Mouse (Mus musculus): Measurements from ENCODE around the gene Rbm12b1.
"Not testable (repeated sequence)": the region's sequence is repeated elsewhere in the genome, so short reads cannot be mapped to it uniquely, and the experiment has no call there.

The Rbm12b1 gene

DNA sequence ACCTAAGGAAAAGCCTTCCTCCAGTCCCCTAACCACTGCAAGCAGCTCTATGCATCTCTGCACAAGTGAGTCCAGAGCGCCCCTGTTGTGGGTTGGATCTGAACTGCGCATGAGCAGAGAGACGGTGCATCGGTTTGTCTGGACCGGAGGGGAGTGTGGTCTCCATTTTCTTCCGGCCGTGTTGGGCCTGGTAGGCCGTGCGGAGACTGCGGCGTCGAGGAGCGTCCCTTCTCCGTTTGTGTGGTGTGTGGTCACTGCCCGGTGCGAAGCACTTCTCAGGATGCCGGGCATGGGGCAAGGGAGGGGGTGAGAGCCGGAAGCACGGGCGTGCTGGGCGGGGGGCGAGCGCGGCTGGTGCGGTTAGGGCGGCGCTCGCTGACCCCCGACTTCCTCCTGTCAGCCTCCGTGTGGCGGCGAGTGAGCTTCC, at the start of gene Rbm12b1:
Rbm12b1 (plus strand) TSS at position 124 of the 427 bp plus-strand sequence.
- peak; percentile 15 for DNase-seq (ENCODE audit: low read depth)

DNA sequence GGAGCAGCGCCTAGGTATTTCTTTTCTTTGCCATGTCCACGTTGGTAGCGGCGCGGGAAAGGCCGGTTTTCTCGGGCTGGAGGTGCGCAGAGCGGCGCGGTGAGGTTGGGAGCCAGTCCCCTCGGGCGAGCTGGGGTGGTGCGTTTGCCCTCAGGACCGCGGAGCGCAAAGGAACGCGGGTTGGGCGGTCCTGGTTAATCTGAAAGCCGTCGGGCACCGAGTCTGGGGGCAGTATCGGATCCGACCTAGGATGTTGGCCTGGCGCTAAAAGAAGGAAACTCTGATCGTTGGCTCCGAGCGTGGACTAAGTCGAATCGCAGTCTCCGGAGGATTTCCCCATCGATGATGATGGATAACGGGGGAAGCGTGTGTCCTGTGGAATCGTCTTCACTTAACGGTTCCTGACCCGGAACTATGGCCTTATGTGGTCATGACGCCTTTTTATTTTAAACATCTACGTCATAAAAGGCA, 563 bp downstream of the Rbm12b1 start:
- DNase-seq (ENCODE audit: low read depth) = not testable (repeated sequence)

DNA sequence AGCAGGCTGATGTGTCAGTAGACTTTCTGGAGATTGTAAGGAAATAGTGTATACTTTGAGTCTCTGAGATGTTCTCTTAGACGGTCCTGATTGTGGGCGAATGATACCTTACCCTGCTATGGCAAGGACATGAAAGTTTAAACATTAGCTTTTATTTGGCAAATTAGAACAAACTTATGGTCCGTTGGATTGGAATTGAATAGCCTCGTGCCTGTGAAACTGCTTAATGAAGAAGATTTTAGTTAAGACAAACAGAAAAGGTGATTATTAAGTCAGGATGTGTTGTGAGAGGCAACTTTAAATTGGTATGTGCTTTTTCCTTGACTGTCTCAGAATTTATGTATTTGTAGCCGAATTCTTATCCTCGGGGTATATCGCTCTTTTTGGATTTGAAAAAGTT, 1.5 kb downstream of the Rbm12b1 start:
- not testable (repeated sequence) for DNase-seq (ENCODE audit: low read depth)

DNA sequence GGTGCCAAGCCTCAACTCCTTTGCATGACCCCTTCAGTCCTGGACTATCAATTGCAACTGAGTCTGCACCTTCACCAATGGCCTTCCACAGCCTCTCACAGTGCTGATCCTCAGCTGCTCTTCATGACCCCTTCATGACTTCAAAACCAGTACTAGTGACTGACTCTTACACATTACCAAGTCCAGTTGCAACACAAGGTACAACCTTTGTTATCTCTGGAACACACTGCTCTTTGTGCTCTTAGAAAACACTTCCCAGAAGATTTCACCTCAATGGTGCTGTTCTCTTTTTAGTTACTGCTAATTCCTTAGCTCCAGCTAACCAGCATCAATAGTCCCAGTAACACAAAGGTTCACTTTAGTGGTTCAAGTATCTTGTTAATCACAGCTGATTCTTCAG, 7.6 kb downstream of the Rbm12b1 start:
- DNase-seq (ENCODE audit: low read depth) = no peak

DNA sequence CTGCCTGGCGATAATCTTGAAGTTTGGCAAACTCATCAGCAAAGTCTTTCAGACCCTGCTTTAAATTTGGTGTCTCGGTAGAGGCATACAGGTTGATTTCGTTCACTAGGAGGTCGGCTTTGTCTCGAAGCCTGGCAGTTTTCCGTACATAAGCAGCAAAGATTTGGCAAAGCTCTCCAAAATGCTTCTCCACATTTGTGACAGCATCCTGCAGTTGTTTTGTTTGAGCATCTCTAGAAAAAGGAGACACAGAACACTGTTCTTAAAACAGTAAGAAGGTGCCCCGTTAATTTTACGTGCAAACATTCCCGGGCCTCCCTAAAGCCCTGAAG, 30.9 kb downstream of the Rbm12b1 start:
- no peak for DNase-seq (ENCODE audit: low read depth)

DNA sequence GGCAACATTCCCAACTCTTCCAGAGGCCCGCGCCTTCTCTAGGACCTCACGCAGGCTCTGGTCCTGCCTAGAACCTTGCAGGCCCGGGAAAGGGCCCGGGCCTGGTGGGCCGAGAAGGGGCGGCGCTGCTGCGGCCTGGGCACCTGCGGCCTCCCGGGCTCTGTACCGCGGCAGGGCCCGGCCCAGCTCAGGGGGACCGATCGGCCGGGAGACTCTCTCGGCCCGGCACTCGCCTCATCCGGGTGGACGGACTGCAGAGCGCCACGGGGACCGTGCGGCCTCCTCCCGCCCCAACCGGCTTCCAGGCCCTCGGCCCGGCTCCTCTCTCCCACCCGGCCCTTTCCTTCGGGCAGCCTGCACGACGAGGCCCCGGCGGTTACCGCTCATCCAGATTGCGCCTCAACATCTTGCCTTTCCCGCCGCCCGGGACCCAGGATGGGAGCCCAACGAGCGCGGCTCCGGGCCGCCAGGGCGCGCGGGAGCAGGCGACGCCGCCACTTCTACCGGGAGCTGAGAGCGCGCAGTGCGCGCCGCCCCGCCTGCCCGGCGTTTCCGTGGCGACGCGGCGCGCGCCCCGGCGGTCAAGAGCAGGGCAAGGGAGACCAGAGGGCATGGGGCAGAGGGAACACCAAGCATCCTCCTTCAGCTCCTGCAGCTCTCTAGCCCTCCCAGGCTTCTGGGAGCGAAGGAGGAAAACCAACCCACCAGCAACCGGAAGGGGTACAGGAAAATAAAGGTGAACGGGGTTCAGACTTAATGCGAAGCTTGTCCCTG, 31.4 kb downstream of the Rbm12b1 start, which contains the start of gene Fam92a:
Fam92a (minus strand) TSS at position 698 of the 774 bp plus-strand sequence.
- DNase-seq (ENCODE audit: low read depth) = peak; percentile 59

DNA sequence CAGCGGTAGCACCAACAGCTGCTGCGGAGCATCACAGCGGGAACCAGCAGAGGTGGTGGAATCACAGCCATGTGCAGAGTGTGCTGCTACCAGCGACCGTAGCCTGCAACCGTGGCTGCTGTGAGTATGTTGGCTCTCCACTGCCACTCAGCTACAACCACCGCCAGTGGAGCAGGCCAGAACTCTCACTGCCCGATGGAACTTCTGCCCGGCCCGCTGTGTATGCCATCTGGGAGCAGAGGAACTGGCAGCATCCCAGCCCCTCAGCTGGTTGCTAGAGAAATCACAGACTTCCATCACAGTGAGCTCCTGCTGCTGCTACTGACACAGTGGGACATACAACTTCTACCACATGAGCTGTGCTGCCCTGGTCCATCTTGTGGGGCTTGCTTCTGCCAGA, 38.9 kb downstream of the Rbm12b1 start:
- DNase-seq (ENCODE audit: low read depth) = no peak
